Mouse (Mus musculus) midbrain, embryonic 14.5 days (tissue): ENCODE results near the gene Cpd. TPM values are rescaled to one million over a fixed set of nuclear protein-coding genes. Genes with fewer than 3 reads are reported as not detected.

Source experiments
- ATAC-seq: fragments of 200-750 bp; cut with Nextera tagmentation; 2 replicates; pipeline ENCODE4 v1.8.0; 2017; ENCODE audit warnings: moderate number of reproducible peaks, moderate library complexity; ENCODE audit not compliant: low FRiP score, low TSS enrichment
- DNase-seq: peaks from one replicate; pipeline ENCODE4 v3.0.0-alpha.2; 2015
- H3K27ac ChIP-seq: fragments of 300-500 bp; sonication (generic); replicated peaks from 2 replicates; pipeline ENCODE4 v1.5.1; 2014; ENCODE audit warnings: mild to moderate bottlenecking, low read depth, low read length, moderate library complexity
- H3K27me3 ChIP-seq: fragments of 300-500 bp; sonication (generic); 2 replicates; pipeline ENCODE4 v1.6.1; 2014; ENCODE audit warnings: low read length, control low read depth, mixed read lengths; ENCODE audit not compliant: control insufficient read depth, insufficient read depth
- H3K36me3 ChIP-seq: fragments of 300-500 bp; sonication (generic); 2 replicates; pipeline ENCODE4 v1.6.1; 2014; ENCODE audit warnings: low read length, control low read depth; ENCODE audit not compliant: control insufficient read depth, insufficient read depth
- H3K4me1 ChIP-seq: fragments of 300-500 bp; sonication (generic); 2 replicates; pipeline ENCODE4 v1.6.1; 2014; ENCODE audit warnings: mild to moderate bottlenecking, antibody characterized with exemption, low read length, control low read depth; ENCODE audit not compliant: control insufficient read depth, insufficient read depth
- H3K4me2 ChIP-seq: fragments of 300-500 bp; sonication (generic); 2 replicates; pipeline ENCODE4 v1.6.1; 2014; ENCODE audit warnings: mild to moderate bottlenecking, low read length, moderate library complexity
- H3K4me3 ChIP-seq: fragments of 300-500 bp; sonication (generic); replicated peaks from 2 replicates; pipeline ENCODE4 v1.5.1; 2014; ENCODE audit warnings: low read depth, low read length
- H3K9ac ChIP-seq: fragments of 300-500 bp; sonication (generic); replicated peaks from 2 replicates; pipeline ENCODE4 v1.6.1; 2014; ENCODE audit warnings: mild to moderate bottlenecking, low read length, moderate library complexity
- H3K9me3 ChIP-seq: fragments of 300-500 bp; sonication (generic); 2 replicates; pipeline ENCODE4 v1.6.1; 2016; ENCODE audit warnings: low read length, control low read depth, mixed read lengths; ENCODE audit not compliant: control insufficient read depth
- WGBS: fragments of 180-500 bp; shearing (Covaris S2); extraction: QIAGEN DNeasy Blood & Tissue Kit; methylation state at CpG from one replicate; pipeline ENCODE4 v1.1.7; 2014; 5-methylcytosine and 5-hydroxymethylcytosine counted together
- polyA plus RNA-seq: library from polyadenylated mRNA; unstranded; fragments of >200 nt; fragmentation: Nextera tagmentation; extraction: Ambion mirVana; gene quantifications from 2 replicates; pipeline ENCODE4 v1.2.1, GENCODE M21; 2014

The Cpd gene
- polyA plus RNA-seq = 8.6 and 11.8 TPM in 2 replicates

DNA sequence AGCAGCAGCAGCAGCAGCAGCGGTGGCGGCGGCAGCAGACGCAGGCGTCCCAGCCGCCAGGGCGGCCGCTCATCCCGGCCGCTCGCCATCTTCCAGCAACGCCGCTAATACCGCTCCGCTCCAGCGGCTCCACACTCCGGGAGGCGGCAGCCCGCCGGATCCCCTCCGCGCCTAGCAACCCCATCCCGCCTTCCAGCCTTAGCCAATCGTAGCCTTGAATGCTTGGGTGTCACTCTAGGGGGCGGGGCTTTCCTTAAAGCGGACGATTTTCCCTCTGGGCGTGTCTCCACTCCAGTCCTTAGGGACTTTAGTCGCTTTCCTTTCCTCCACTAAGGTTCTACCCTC, at the start of gene Cpd:
TSS of gene Cpd (minus strand) at position 141 of the 345 bp plus-strand sequence.
- WGBS = 1% methylated on average over 29 of the region's 29 CpGs
- Histone ChIP-seq H3K36me3 (no peaks in the 10 kb centered on the region), H3K4me2 (peak within 1 kb of the TSS; percentile 96), H3K27ac (peak within 1 kb of the TSS; percentile 88), H3K9me3 (no peaks in the 10 kb centered on the region), H3K9ac (peak within 1 kb of the TSS; percentile 86), H3K4me3 (peak within 1 kb of the TSS; percentile 88), H3K27me3 (no peaks in the 10 kb centered on the region), H3K4me1 (peaks cover 33% of the 10 kb centered on the region)
- DNase-seq = peak; percentile 99
- ATAC-seq = peak; percentile 99

DNA sequence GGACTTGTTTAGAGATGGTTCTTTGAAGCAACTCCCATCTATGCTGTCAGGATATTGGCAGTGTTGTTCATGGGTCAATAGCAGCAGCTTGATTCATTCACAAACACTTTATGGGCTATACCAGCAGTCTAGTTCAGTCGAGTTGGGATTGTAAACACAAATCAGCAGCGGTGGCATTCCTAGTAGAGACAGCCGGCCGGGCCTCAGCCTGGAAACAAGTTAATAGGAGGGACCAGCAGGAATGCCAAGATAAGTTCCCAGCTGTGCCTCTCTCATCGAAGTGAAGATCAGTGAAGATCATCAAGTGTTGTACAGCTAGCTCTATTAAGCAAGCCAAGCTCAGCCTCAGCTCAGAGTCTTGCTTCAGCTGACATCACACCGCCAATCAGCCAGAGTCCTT, 49.5 kb upstream of the Cpd start:
- H3K4me3 ChIP-seq = no peak overlapping the region
- ATAC-seq = no peak
- 81% methylated on average over 6 of the region's 6 CpGs for WGBS
- no peak overlapping the region for H3K9ac ChIP-seq
- no peak overlapping the region for H3K27ac ChIP-seq
- H3K4me2 ChIP-seq = no peak overlapping the region
- no peaks in the 10 kb centered on the region for H3K9me3 ChIP-seq
- H3K27me3 ChIP-seq = no peaks in the 10 kb centered on the region
- no peaks in the 10 kb centered on the region for H3K4me1 ChIP-seq
- no peak for DNase-seq
- H3K36me3 ChIP-seq = no peaks in the 10 kb centered on the region

DNA sequence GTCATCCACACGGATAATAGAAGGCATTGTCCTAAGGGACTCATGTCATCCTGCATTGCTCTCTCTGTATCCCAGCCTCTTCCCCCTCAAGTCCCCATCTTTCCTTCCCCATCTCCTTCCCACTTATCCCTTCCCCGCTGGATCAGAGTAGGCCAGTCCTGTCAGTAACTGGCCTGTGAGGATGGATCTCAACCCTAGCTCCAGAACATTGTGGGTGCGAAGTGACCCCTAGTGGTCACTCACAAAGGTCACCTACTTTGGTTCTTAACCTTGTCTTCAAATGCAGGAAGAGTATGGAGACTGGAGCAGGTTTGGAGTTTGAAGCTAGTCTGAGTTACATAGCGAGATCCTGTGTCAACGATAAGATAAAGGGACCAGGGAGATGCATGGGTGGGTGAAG, 47.4 kb upstream of the Cpd start:
- WGBS = 38% methylated on average over 5 of the region's 5 CpGs
- H3K36me3 ChIP-seq = no peaks in the 10 kb centered on the region
- no peak overlapping the region for H3K27ac ChIP-seq
- no peaks in the 10 kb centered on the region for H3K27me3 ChIP-seq
- DNase-seq (peak; percentile 78), ATAC-seq (no peak)
- H3K4me1 ChIP-seq = no peaks in the 10 kb centered on the region
- H3K9ac ChIP-seq = no peak overlapping the region
- no peaks in the 10 kb centered on the region for H3K9me3 ChIP-seq
- no peak overlapping the region for H3K4me2 ChIP-seq
- no peak overlapping the region for H3K4me3 ChIP-seq

DNA sequence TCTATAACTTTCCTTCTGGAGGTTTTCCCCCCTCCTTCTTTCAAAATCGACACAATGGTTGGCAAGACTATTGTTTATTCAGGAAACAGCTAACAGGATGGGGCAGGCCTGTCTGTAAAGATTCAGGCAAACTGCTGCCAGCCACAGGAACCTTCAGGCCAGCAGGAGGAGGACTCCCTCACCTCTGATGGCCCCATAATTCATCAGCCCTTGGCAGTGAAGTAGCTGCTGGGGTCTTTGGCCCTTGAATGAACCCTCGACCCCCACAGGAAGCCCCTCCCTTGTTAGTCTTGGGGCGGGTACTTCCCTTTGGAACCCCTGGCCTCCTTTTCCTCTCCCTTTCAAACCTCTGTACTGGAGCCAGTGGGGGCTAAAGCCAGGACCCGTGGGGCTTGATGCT, 46.8 kb upstream of the Cpd start:
- no peak overlapping the region for H3K4me2 ChIP-seq
- no peak overlapping the region for H3K27ac ChIP-seq
- H3K36me3 ChIP-seq = no peaks in the 10 kb centered on the region
- ATAC-seq (no peak), DNase-seq (no peak)
- no peaks in the 10 kb centered on the region for H3K9me3 ChIP-seq
- no peak overlapping the region for H3K4me3 ChIP-seq
- WGBS = 54% methylated on average over 4 of the region's 4 CpGs
- no peaks in the 10 kb centered on the region for H3K27me3 ChIP-seq
- no peak overlapping the region for H3K9ac ChIP-seq
- H3K4me1 ChIP-seq = no peaks in the 10 kb centered on the region

DNA sequence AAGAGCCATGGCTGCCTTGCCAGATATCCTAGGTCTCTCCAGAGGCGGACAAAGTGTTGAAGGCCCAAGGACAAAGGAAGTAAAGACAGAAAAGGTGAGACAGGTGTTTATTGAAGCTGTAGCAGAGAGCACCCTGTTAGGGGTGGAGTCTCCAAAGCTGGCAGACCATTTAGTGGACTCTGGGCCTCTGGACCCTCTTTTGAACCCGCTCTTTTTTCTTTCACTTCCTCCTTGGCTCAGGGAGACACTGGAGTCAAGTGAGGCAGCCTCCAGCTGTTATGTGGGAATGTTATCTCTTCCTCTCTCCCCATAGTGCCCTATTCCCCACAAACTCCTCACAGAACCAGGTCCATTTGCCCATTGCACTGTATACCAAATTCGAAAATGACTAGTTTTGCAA, 46.2 kb upstream of the Cpd start:
- H3K9me3 ChIP-seq = no peaks in the 10 kb centered on the region
- 86% methylated on average over 3 of the region's 3 CpGs for WGBS
- H3K27ac ChIP-seq = no peak overlapping the region
- no peaks in the 10 kb centered on the region for H3K4me1 ChIP-seq
- H3K36me3 ChIP-seq = no peaks in the 10 kb centered on the region
- H3K4me2 ChIP-seq = no peak overlapping the region
- no peaks in the 10 kb centered on the region for H3K27me3 ChIP-seq
- H3K9ac ChIP-seq = no peak overlapping the region
- no peak overlapping the region for H3K4me3 ChIP-seq
- ATAC-seq (no peak), DNase-seq (no peak)

DNA sequence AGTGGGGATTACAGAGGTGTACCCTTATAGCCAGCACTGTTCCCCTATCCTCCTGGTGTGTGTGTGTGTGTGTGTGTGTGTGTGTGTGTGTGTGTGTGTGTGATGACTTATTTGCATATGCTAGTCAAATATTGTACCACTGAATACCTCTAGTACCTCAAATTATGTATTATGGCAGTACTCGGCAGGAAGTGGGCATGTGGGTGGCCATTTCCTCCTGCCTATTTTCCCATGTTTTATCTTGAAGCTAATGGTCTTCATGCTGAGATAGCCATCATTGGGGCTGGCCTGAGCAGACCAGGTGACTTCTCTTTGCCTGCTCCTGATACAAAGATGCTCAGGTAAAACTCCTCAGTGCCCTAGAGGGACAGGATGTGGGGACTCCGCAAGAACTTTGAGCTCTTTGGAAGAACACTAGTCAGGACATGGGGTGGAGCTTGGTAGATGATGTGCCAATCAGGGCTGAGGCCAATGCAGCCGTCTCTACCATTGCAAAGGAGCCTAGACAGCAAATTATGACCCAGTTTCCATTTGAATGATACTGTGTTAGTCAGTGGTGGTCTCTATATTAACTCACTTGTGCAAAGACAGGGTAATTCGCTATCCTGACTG, 45.0 kb upstream of the Cpd start:
- DNase-seq (no peak), ATAC-seq (no peak)
- Histone ChIP-seq H3K27ac (no peak overlapping the region), H3K9ac (no peak overlapping the region), H3K4me2 (no peak overlapping the region), H3K4me1 (no peaks in the 10 kb centered on the region), H3K9me3 (no peaks in the 10 kb centered on the region), H3K4me3 (no peak overlapping the region), H3K27me3 (no peaks in the 10 kb centered on the region), H3K36me3 (no peaks in the 10 kb centered on the region)
- WGBS = 88% methylated on average over 4 of the region's 4 CpGs

DNA sequence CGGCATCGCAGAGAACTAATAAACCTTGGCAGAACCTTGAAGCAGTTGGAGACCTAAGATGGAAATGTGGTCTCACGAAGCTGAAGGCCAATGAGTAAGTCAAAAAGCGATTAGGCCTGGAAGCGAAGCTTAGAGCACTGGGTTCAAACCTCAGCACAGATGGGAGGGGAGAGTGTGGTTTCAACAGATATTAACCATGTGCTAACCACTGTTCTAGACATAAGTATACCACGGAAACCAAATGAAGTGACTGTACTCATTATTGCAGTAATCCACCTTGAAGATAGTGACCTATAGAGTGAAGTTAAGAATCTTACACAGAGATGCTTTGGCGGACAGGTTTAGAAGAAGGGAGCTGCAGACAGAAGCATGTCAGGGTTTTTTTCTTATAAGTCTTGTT, 44.4 kb upstream of the Cpd start:
- no peaks in the 10 kb centered on the region for H3K36me3 ChIP-seq
- 92% methylated on average over 7 of the region's 7 CpGs for WGBS
- no peaks in the 10 kb centered on the region for H3K9me3 ChIP-seq
- ATAC-seq (no peak), DNase-seq (no peak)
- no peak overlapping the region for H3K4me2 ChIP-seq
- H3K9ac ChIP-seq = no peak overlapping the region
- H3K27ac ChIP-seq = no peak overlapping the region
- H3K4me3 ChIP-seq = no peak overlapping the region
- H3K4me1 ChIP-seq = no peaks in the 10 kb centered on the region
- no peaks in the 10 kb centered on the region for H3K27me3 ChIP-seq

DNA sequence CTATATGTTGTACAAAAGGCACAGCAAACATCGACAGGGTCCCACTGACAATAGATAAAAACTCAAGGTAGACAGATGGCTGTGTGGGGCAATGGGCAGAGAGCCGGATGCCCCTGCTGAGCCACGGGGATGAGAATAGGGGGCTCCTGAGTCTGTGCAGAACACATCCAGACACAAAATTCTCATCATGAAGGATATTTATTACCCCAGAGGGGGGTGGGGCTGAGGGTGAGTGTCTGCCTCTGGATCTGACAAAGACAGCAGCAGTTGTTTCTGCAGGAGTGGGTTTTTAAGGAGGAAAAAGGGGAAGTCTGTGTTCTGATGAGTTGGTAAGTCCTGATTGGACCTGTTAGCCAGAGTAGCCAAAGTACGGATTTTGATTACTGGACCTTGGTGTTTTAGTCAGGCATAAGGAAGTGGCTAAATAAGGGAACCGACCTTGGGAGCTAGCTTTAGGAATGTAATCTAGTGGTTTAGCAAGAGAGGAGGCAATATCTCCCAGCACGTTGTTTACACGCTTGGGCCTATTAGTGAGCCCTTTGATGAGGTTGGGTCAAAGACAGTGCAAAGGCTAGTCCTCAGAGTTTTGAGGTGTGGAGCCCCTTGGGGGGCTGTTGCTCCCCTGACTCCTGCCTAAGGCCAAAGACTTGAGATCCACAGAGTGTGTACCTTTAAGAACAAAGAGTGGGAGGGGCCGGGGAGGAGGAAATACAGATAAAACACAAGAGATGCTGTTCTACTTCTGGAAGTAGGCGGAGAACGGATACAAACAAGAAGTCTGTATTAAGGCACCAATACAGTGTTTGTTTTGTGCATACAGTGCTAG, 42.7 kb upstream of the Cpd start:
- Histone ChIP-seq H3K36me3 (no peaks in the 10 kb centered on the region), H3K4me3 (no peak overlapping the region), H3K9ac (no peak overlapping the region), H3K9me3 (no peaks in the 10 kb centered on the region), H3K4me2 (no peak overlapping the region), H3K27ac (no peak overlapping the region), H3K4me1 (no peaks in the 10 kb centered on the region), H3K27me3 (no peaks in the 10 kb centered on the region)
- WGBS = 82% methylated on average over 10 of the region's 10 CpGs
- DNase-seq = no peak
- ATAC-seq = no peak

DNA sequence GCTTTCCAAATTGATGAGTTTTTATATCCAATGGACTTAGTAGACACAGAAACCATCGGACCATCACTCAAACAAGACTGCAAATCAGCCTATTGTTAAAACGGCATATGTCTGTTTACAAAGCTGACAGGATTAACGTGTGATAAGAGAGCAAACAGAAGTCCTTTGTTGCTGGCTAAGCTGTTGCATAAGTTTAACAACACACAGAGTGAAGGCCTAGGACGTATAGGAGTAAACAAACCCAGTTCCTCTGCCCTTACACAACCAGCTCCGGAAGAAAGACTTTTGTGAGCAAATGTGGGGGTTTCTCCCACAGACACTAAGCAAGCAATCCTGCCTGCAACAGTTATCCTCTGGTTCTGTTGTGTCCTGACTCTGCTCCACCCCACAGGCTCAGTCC, 37.6 kb upstream of the Cpd start:
- no peaks in the 10 kb centered on the region for H3K4me1 ChIP-seq
- no peak overlapping the region for H3K27ac ChIP-seq
- H3K4me3 ChIP-seq = no peak overlapping the region
- H3K36me3 ChIP-seq = no peaks in the 10 kb centered on the region
- H3K4me2 ChIP-seq = no peak overlapping the region
- no peak for ATAC-seq
- H3K9ac ChIP-seq = no peak overlapping the region
- no peak for DNase-seq
- H3K9me3 ChIP-seq = no peaks in the 10 kb centered on the region
- H3K27me3 ChIP-seq = no peaks in the 10 kb centered on the region
- WGBS = 28% methylated on average over 5 of the region's 5 CpGs
